Mouse (Mus musculus) forebrain, postnatal 0 days (tissue): ENCODE results near the gene Nepro. TPM values are rescaled to one million over a fixed set of nuclear protein-coding genes. Genes with fewer than 3 reads are reported as not detected.

Experiments used
- ATAC-seq: fragments of 200-750 bp; cut with Nextera tagmentation; 2 replicates; pipeline ENCODE4 v1.8.0; 2017; ENCODE audit warnings: mild to moderate bottlenecking, moderate library complexity
- DNase-seq: peaks from one replicate; pipeline ENCODE4 v3.0.0-alpha.2; 2015
- H3K27ac ChIP-seq: fragments of 300-500 bp; sonication (generic); 2 replicates; pipeline ENCODE4 v1.5.1; 2014; ENCODE audit warnings: low read depth, mild to moderate bottlenecking, antibody characterized with exemption, low read length, moderate library complexity, mixed read lengths
- H3K27me3 ChIP-seq: fragments of 300-500 bp; sonication (generic); 2 replicates; pipeline ENCODE4 v1.6.1; 2014; ENCODE audit warnings: mild to moderate bottlenecking, low read length, mixed read lengths; ENCODE audit not compliant: insufficient read depth
- H3K36me3 ChIP-seq: fragments of 300-500 bp; sonication (generic); 2 replicates; pipeline ENCODE4 v1.6.1; 2014; ENCODE audit warnings: mild to moderate bottlenecking, moderate library complexity; ENCODE audit not compliant: insufficient read depth
- H3K4me1 ChIP-seq: fragments of 300-500 bp; sonication (generic); 2 replicates; pipeline ENCODE4 v1.6.1; 2014; ENCODE audit warnings: antibody characterized with exemption; ENCODE audit not compliant: insufficient read depth
- H3K4me2 ChIP-seq: fragments of 300-500 bp; sonication (generic); 2 replicates; pipeline ENCODE4 v1.6.1; 2014; ENCODE audit warnings: low read depth, mild to moderate bottlenecking, moderate library complexity
- H3K4me3 ChIP-seq: fragments of 300-500 bp; sonication (generic); 2 replicates; pipeline ENCODE4 v1.5.1; 2014; ENCODE audit warnings: low read depth, low read length, mixed read lengths
- H3K9ac ChIP-seq: fragments of 300-500 bp; sonication (generic); 2 replicates; pipeline ENCODE4 v1.6.1; 2014; ENCODE audit warnings: mild to moderate bottlenecking
- H3K9me3 ChIP-seq: fragments of 300-500 bp; sonication (generic); 2 replicates; pipeline ENCODE4 v1.6.1; 2016; ENCODE audit warnings: low read length
- CTCF ChIP-seq: sonication (generic); IDR thresholded peaks from 2 replicates; pipeline ENCODE4 v1.5.1; 2016; ENCODE audit warnings: antibody characterized with exemption, control low read depth, low read depth
- WGBS: fragments of 180-500 bp; shearing (Covaris S2); extraction: QIAGEN DNeasy Blood & Tissue Kit; methylation state at CpG from one replicate; pipeline ENCODE4 v1.1.7; 2014; 5-methylcytosine and 5-hydroxymethylcytosine counted together
- polyA plus RNA-seq: library from polyadenylated mRNA; unstranded; fragments of >200 nt; fragmentation: Nextera tagmentation; extraction: Ambion mirVana; gene quantifications from 2 replicates; pipeline ENCODE4 v1.2.1, GENCODE M21; 2015
- total RNA-seq: library from RNA; depleted of rRNA; stranded (reverse); fragments of >200 nt; gene quantifications from 2 replicates; pipeline ENCODE4 v1.2.3, GENCODE M21; 2014

The Nepro gene
- total and polyA plus RNA-seq, 2 experiments from 2014 or later: 2.2 to 5.4 TPM

GRCm38 (mm10) chr16:44691561-44692141 is 32.5 kb upstream of the Nepro start:
- Histone ChIP-seq H3K4me2 (peak overlapping the region; percentile 30), H3K4me1 (0 out of 2 replicates have a peak, but pooled peaks cover 8% of the 10 kb centered on the region), H3K4me3 (no peak overlapping the region), H3K36me3 (no peaks in the 10 kb centered on the region), H3K27me3 (no peaks in the 10 kb centered on the region), H3K27ac (no peak overlapping the region), H3K9ac (no peak overlapping the region), H3K9me3 (no peaks in the 10 kb centered on the region)
- 35% methylated on average over 17 of the region's 17 CpGs for WGBS
- 0 out of 2 replicates have a peak, but pooled peaks have one; percentile 10 for TF ChIP-seq CTCF
- DNase-seq (peak; percentile 79), ATAC-seq (peak; percentile 64)

- no peaks in the 10 kb centered on the region for H3K9me3 ChIP-seq
- no peak overlapping the region for H3K27ac ChIP-seq
- H3K36me3 ChIP-seq: no peaks in the 10 kb centered on the region
- TF ChIP-seq CTCF: no peak
- no peak overlapping the region for H3K4me2 ChIP-seq
- H3K27me3 ChIP-seq: no peaks in the 10 kb centered on the region
- 0 out of 2 replicates have a peak, but pooled peaks cover 2% of the 10 kb centered on the region for H3K4me1 ChIP-seq
- WGBS: 98% methylated on average over 1 of the region's 1 CpGs
- H3K4me3 ChIP-seq: no peak overlapping the region
- DNase-seq: no peak
- no peak overlapping the region for H3K9ac ChIP-seq
- no peak for ATAC-seq
These were observed 31.6 kb upstream of the Nepro start for GRCm38 (mm10) chr16:44692541-44692940.

- DNase-seq (no peak), ATAC-seq (no peak)
- H3K9me3 ChIP-seq: no peaks in the 10 kb centered on the region
- H3K27me3 ChIP-seq: no peaks in the 10 kb centered on the region
- no peak; the same call in 1 of the 2 replicates for TF ChIP-seq CTCF
- H3K9ac ChIP-seq: no peak overlapping the region
- H3K36me3 ChIP-seq: no peaks in the 10 kb centered on the region
- no peak overlapping the region for H3K4me2 ChIP-seq
- H3K27ac ChIP-seq: no peak overlapping the region
- H3K4me1 ChIP-seq: no peaks in the 10 kb centered on the region
- WGBS: 72% methylated on average over 6 of the region's 6 CpGs
- no peak overlapping the region for H3K4me3 ChIP-seq
These were observed 30.4 kb upstream of the Nepro start for GRCm38 (mm10) chr16:44693695-44694094.

- no peak overlapping the region for H3K4me2 ChIP-seq
- H3K4me1 ChIP-seq: no peaks in the 10 kb centered on the region
- no peaks in the 10 kb centered on the region for H3K9me3 ChIP-seq
- no peaks in the 10 kb centered on the region for H3K36me3 ChIP-seq
- no peak overlapping the region for H3K9ac ChIP-seq
- ATAC-seq (no peak), DNase-seq (no peak)
- WGBS: 75% methylated on average over 8 of the region's 8 CpGs
- no peak overlapping the region for H3K27ac ChIP-seq
- no peak for TF ChIP-seq CTCF
- no peak overlapping the region for H3K4me3 ChIP-seq
- H3K27me3 ChIP-seq: no peaks in the 10 kb centered on the region
These were observed 28.8 kb upstream of the Nepro start for GRCm38 (mm10) chr16:44695214-44695858.

- ATAC-seq (peak; percentile 28; the same call in 1 of the 2 replicates), DNase-seq (no peak)
- Histone ChIP-seq H3K27ac (no peak overlapping the region), H3K4me1 (no peaks in the 10 kb centered on the region), H3K4me3 (no peak overlapping the region), H3K9ac (no peak overlapping the region), H3K36me3 (no peaks in the 10 kb centered on the region), H3K9me3 (no peaks in the 10 kb centered on the region), H3K27me3 (no peaks in the 10 kb centered on the region), H3K4me2 (no peak overlapping the region)
- WGBS: 30% methylated on average over 12 of the region's 12 CpGs
- TF ChIP-seq CTCF: no peak
These were observed 28.1 kb upstream of the Nepro start for GRCm38 (mm10) chr16:44695859-44696620.

- WGBS: 89% methylated on average over 5 of the region's 5 CpGs
- Histone ChIP-seq H3K27me3 (no peaks in the 10 kb centered on the region), H3K4me2 (no peak overlapping the region), H3K36me3 (no peaks in the 10 kb centered on the region), H3K4me3 (no peak overlapping the region), H3K4me1 (no peaks in the 10 kb centered on the region), H3K9me3 (no peaks in the 10 kb centered on the region), H3K27ac (no peak overlapping the region), H3K9ac (no peak overlapping the region)
- ATAC-seq: no peak
- no peak for TF ChIP-seq CTCF
- DNase-seq: no peak
These were observed 26.5 kb upstream of the Nepro start for GRCm38 (mm10) chr16:44697473-44698205.
